Mouse (Mus musculus): Measurements from ENCODE around the gene Tpte. TPM values are rescaled to one million over a fixed set of nuclear protein-coding genes. Genes with fewer than 3 reads are reported as not detected.

The Tpte gene
- polyA plus RNA-seq, 1 experiment from 2014 or later, result not detected

- Histone ChIP-seq H3K27me3 (no peaks in the 10 kb centered on the region), H3K27ac (no peak overlapping the region), H3K9ac (no peak overlapping the region), H3K36me3 (no peaks in the 10 kb centered on the region), H3K4me1 (peaks cover 5% of the 10 kb centered on the region; the same call in 1 of the 2 replicates), H3K4me3 (no peak overlapping the region), H3K9me3 (no peaks in the 10 kb centered on the region), H3K4me2 (no peak overlapping the region)
- 87% methylated on average over 2 of the region's 2 CpGs for WGBS
- no peak for ATAC-seq (ENCODE audit: borderline replicate concordance, extremely low read depth, low FRiP score, low TSS enrichment)
Measured at GRCm38 (mm10) chr8:22403235-22403634, 120.0 kb downstream of the Tpte start.

GRCm38 (mm10) chr8:22405733-22406132 lies 122.5 kb downstream of the Tpte start:
- H3K4me3 ChIP-seq, result no peak overlapping the region
- ATAC-seq (ENCODE audit: borderline replicate concordance, extremely low read depth, low FRiP score, low TSS enrichment), result no peak
- H3K27ac ChIP-seq, result no peak overlapping the region
- 70% methylated on average over 6 of the region's 6 CpGs for WGBS
- no peaks in the 10 kb centered on the region for H3K4me1 ChIP-seq
- H3K9me3 ChIP-seq, result no peaks in the 10 kb centered on the region
- H3K27me3 ChIP-seq, result no peaks in the 10 kb centered on the region
- no peak overlapping the region for H3K4me2 ChIP-seq
- no peaks in the 10 kb centered on the region for H3K36me3 ChIP-seq
- H3K9ac ChIP-seq, result no peak overlapping the region

- H3K27ac ChIP-seq, result no peak overlapping the region
- peaks cover 7% of the 10 kb centered on the region for H3K4me1 ChIP-seq
- H3K9ac ChIP-seq, result peak overlapping the region; percentile 51
- H3K36me3 ChIP-seq, result no peaks in the 10 kb centered on the region; the same call in 1 of the 2 replicates
- H3K4me3 ChIP-seq, result peak overlapping the region; percentile 83
- 14% methylated on average over 16 of the region's 16 CpGs for WGBS
- H3K27me3 ChIP-seq, result no peaks in the 10 kb centered on the region
- ATAC-seq (ENCODE audit: borderline replicate concordance, extremely low read depth, low FRiP score, low TSS enrichment), result peak; percentile 35; the same call in 1 of the 2 replicates
- no peaks in the 10 kb centered on the region for H3K9me3 ChIP-seq
- peak overlapping the region; percentile 74 for H3K4me2 ChIP-seq
Measured at GRCm38 (mm10) chr8:22410688-22411281, 127.5 kb downstream of the Tpte start.

- ATAC-seq (ENCODE audit: borderline replicate concordance, extremely low read depth, low FRiP score, low TSS enrichment), result peak; percentile 83; the same call in 1 of the 2 replicates
- peak within 1 kb of the TSS; percentile 74 for H3K4me2 ChIP-seq
- H3K27me3 ChIP-seq, result no peaks in the 10 kb centered on the region
- peak within 1 kb of the TSS; percentile 87 for H3K9ac ChIP-seq
- peaks cover under 1% of the 10 kb centered on the region; the same call in 1 of the 2 replicates for H3K36me3 ChIP-seq
- peak within 1 kb of the TSS; percentile 83 for H3K4me3 ChIP-seq
- no peaks in the 10 kb centered on the region for H3K9me3 ChIP-seq
- peak within 1 kb of the TSS; percentile 71 for H3K27ac ChIP-seq
- under 1% methylated on average over 25 of the region's 25 CpGs for WGBS
- peaks cover 7% of the 10 kb centered on the region for H3K4me1 ChIP-seq
Measured at GRCm38 (mm10) chr8:22411282-22411702, 128.1 kb downstream of the Tpte start, which contains the start of gene Mrps31. TSS of gene Mrps31 (plus strand) at chr8:22411361.

GRCm38 (mm10) chr8:22411971-22412370 lies 128.7 kb downstream of the Tpte start:
- Histone ChIP-seq H3K9ac (peak overlapping the region; percentile 87), H3K27ac (no peak overlapping the region; the same call in 1 of the 2 replicates)

More at GRCm38 (mm10) chr8:22411971-22412370, 128.7 kb downstream of the Tpte start:
- Histone ChIP-seq H3K4me3 (peak overlapping the region; percentile 83), H3K27me3 (no peaks in the 10 kb centered on the region), H3K9me3 (no peaks in the 10 kb centered on the region), H3K36me3 (peaks cover 3% of the 10 kb centered on the region; the same call in 1 of the 2 replicates), H3K4me2 (peak overlapping the region; percentile 74), H3K4me1 (peaks cover 7% of the 10 kb centered on the region)
- 13% methylated on average over 8 of the region's 8 CpGs for WGBS
- no peak for ATAC-seq (ENCODE audit: borderline replicate concordance, extremely low read depth, low FRiP score, low TSS enrichment)

Other genes starting within 250 kb of the Tpte start
- gene Atp7b, start 223.1 kb upstream of the Tpte start, polyA plus RNA-seq (2015; fragmentation: Nextera tagmentation; extraction: Ambion mirVana), result 2.4 and 2.7 TPM in 2 replicates
- 27.3 and 29.8 TPM in 2 replicates for gene Alg11, start 222.7 kb upstream of the Tpte start, polyA plus RNA-seq (2015; fragmentation: Nextera tagmentation; extraction: Ambion mirVana)
- gene Nek5, start 158.4 kb upstream of the Tpte start, polyA plus RNA-seq (2015; fragmentation: Nextera tagmentation; extraction: Ambion mirVana), result 1.0 TPM in 2 replicates
- gene Nek3, start 117.0 kb upstream of the Tpte start, polyA plus RNA-seq (2015; fragmentation: Nextera tagmentation; extraction: Ambion mirVana), result 5.0 and 6.0 TPM in 2 replicates
- gene Ckap2, start 97.6 kb upstream of the Tpte start, polyA plus RNA-seq (2015; fragmentation: Nextera tagmentation; extraction: Ambion mirVana), result 51.8 and 56.0 TPM in 2 replicates
- gene Vps36, start 90.6 kb upstream of the Tpte start, polyA plus RNA-seq (2015; fragmentation: Nextera tagmentation; extraction: Ambion mirVana), result 43.9 and 47.6 TPM in 2 replicates
- 30.8 and 31.2 TPM in 2 replicates for gene Thsd1, start 56.1 kb upstream of the Tpte start, polyA plus RNA-seq (2015; fragmentation: Nextera tagmentation; extraction: Ambion mirVana)
- gene Slc25a15, start 115.2 kb downstream of the Tpte start, polyA plus RNA-seq (2015; fragmentation: Nextera tagmentation; extraction: Ambion mirVana), result 19.1 and 20.6 TPM in 2 replicates
- 36.1 and 37.6 TPM in 2 replicates for gene Mrps31, start 127.9 kb downstream of the Tpte start, polyA plus RNA-seq (2015; fragmentation: Nextera tagmentation; extraction: Ambion mirVana)